Mouse (Mus musculus): Measurements from ENCODE around the gene Rgs21. TPM values are rescaled to one million over a fixed set of nuclear protein-coding genes. Genes with fewer than 3 reads are reported as not detected.

Gene Rgs21
- polyA plus RNA-seq, 1 experiment, result not detected

- H3K27me3 ChIP-seq (replicated peaks; ENCODE audit: control insufficient read depth, insufficient read depth, low read length), result no peaks in the 10 kb centered on the region
- H3K4me3 ChIP-seq (ENCODE audit: insufficient read depth, low read depth, low read length), result no peak overlapping the region
- TF ChIP-seq POLR2A (IDR thresholded peaks at IDR 0.05; ENCODE audit: low read depth, low read length), result no peak
- TF ChIP-seq CTCF (conservative IDR thresholded peaks at IDR 0.05; ENCODE audit: insufficient read depth, insufficient read length, low read depth, low read length), result no peak
- H3K36me3 ChIP-seq (ENCODE audit: control insufficient read depth, insufficient read depth, low read length), result no peaks in the 10 kb centered on the region
- DNase-seq, result no peak
- 79% methylated on average over 5 of the region's 5 CpGs for WGBS
- H3K27ac ChIP-seq (ENCODE audit: insufficient read depth, low read depth, low read length), result no peak overlapping the region
- no peaks in the 10 kb centered on the region for H3K4me1 ChIP-seq (ENCODE audit: control insufficient read depth, insufficient read depth, low read length)
Observed at GRCm38 (mm10) chr1:144488223-144488835, 79.1 kb downstream of the Rgs21 start.

Other genes with a start within 250 kb of the Rgs21 start
- gene Rgs18, start 207.8 kb upstream of the Rgs21 start, polyA plus RNA-seq (2012; rRNA removed), result 0.03 TPM in 1 of 2 replicates, not detected in the other

All from kidney, adult 2 months (tissue).